Mouse (Mus musculus) liver, embryonic 11.5 days (tissue): ENCODE results near the gene Daam1. TPM values are rescaled to one million over a fixed set of nuclear protein-coding genes. Genes with fewer than 3 reads are reported as not detected.

Experiments
- ATAC-seq: fragments of 200-750 bp; cut with Nextera tagmentation; replicated peaks from 2 replicates; pipeline ENCODE4 v1.8.0; 2017; ENCODE audit warnings: moderate number of reproducible peaks, mild to moderate bottlenecking, moderate TSS enrichment, moderate library complexity; ENCODE audit not compliant: low FRiP score
- DNase-seq: peaks from one replicate; pipeline ENCODE4 v3.0.0-alpha.2; 2017; ENCODE audit warnings: low spot score
- H3K27ac ChIP-seq: fragments of 300-500 bp; sonication (generic); 2 replicates; pipeline ENCODE4 v1.5.1; 2014; ENCODE audit warnings: mild to moderate bottlenecking, low read depth, low read length, control low read depth
- H3K27me3 ChIP-seq: fragments of 300-500 bp; sonication (generic); replicated peaks from 2 replicates; pipeline ENCODE4 v1.6.1; 2014; ENCODE audit warnings: low read length, mixed read lengths; ENCODE audit not compliant: control insufficient read depth, insufficient read depth
- H3K36me3 ChIP-seq: fragments of 300-500 bp; sonication (generic); 2 replicates; pipeline ENCODE4 v1.6.1; 2014; ENCODE audit warnings: mild to moderate bottlenecking, low read length, moderate library complexity, mixed read lengths; ENCODE audit not compliant: control insufficient read depth, insufficient read depth
- H3K4me1 ChIP-seq: fragments of 300-500 bp; sonication (generic); replicated peaks from 2 replicates; pipeline ENCODE4 v1.6.1; 2014; ENCODE audit warnings: low read length, mixed read lengths; ENCODE audit not compliant: control insufficient read depth, insufficient read depth
- H3K4me2 ChIP-seq: fragments of 300-500 bp; sonication (generic); 2 replicates; pipeline ENCODE4 v1.6.1; 2014; ENCODE audit warnings: mild to moderate bottlenecking, control low read depth, moderate library complexity
- H3K4me3 ChIP-seq: fragments of 300-500 bp; sonication (generic); 2 replicates; pipeline ENCODE4 v1.5.1; 2014; ENCODE audit warnings: low read depth, low read length, control low read depth
- H3K9ac ChIP-seq: fragments of 300-500 bp; sonication (generic); 2 replicates; pipeline ENCODE4 v1.6.1; 2014; ENCODE audit warnings: low read depth, low read length, control low read depth
- H3K9me3 ChIP-seq: fragments of 300-500 bp; sonication (generic); 2 replicates; pipeline ENCODE4 v1.6.1; 2016; ENCODE audit warnings: low read length, inconsistent platforms, mixed read lengths; ENCODE audit not compliant: control insufficient read depth
- WGBS: fragments of 180-500 bp; shearing (Covaris S2); extraction: QIAGEN DNeasy Blood & Tissue Kit; methylation state at CpG from one replicate; pipeline ENCODE4 v1.1.7; 2014; 5-methylcytosine and 5-hydroxymethylcytosine counted together
- polyA plus RNA-seq: library from polyadenylated mRNA; unstranded; fragments of >200 nt; fragmentation: Nextera tagmentation; extraction: Ambion mirVana; gene quantifications from 2 replicates; pipeline ENCODE4 v1.2.1, GENCODE M21; 2014

Gene Daam1
- polyA plus RNA-seq, 1 experiment from 2014 or later: 15.2 TPM

GRCm38 (mm10) chr12:71995831-71996230, 165.0 kb downstream of the Daam1 start:
- Histone ChIP-seq H3K27ac (no peak overlapping the region), H3K27me3 (no peaks in the 10 kb centered on the region), H3K36me3 (peaks cover 2% of the 10 kb centered on the region), H3K4me1 (no peaks in the 10 kb centered on the region), H3K4me3 (no peak overlapping the region), H3K9me3 (no peaks in the 10 kb centered on the region), H3K4me2 (no peak overlapping the region), H3K9ac (no peak overlapping the region)
- no peak for ATAC-seq
- no peak for DNase-seq
- 85% methylated on average over 8 of the region's 8 CpGs for WGBS

GRCm38 (mm10) chr12:71996920-71997319, 166.0 kb downstream of the Daam1 start:
- WGBS: 76% methylated on average over 2 of the region's 2 CpGs
- no peaks in the 10 kb centered on the region; the same call in 1 of the 2 replicates for H3K36me3 ChIP-seq
- H3K4me1 ChIP-seq: no peaks in the 10 kb centered on the region
- H3K4me3 ChIP-seq: no peak overlapping the region
- DNase-seq (no peak), ATAC-seq (no peak)
- H3K4me2 ChIP-seq: no peak overlapping the region
- no peak overlapping the region for H3K9ac ChIP-seq
- H3K27ac ChIP-seq: no peak overlapping the region
- H3K9me3 ChIP-seq: no peaks in the 10 kb centered on the region
- no peaks in the 10 kb centered on the region for H3K27me3 ChIP-seq

- Histone ChIP-seq H3K4me1 (no peaks in the 10 kb centered on the region), H3K36me3 (no peaks in the 10 kb centered on the region; the same call in 1 of the 2 replicates), H3K4me3 (no peak overlapping the region), H3K4me2 (no peak overlapping the region), H3K9ac (no peak overlapping the region), H3K27me3 (no peaks in the 10 kb centered on the region), H3K27ac (no peak overlapping the region), H3K9me3 (no peaks in the 10 kb centered on the region)
- WGBS: 69% methylated on average over 4 of the region's 4 CpGs
- DNase-seq (no peak), ATAC-seq (no peak)
Observed at GRCm38 (mm10) chr12:71997364-71997763, 166.5 kb downstream of the Daam1 start.

GRCm38 (mm10) chr12:71998653-71999052, 167.8 kb downstream of the Daam1 start:
- ATAC-seq (no peak), DNase-seq (no peak)
- 84% methylated on average over 4 of the region's 4 CpGs for WGBS
- H3K27me3 ChIP-seq: no peaks in the 10 kb centered on the region
- no peak overlapping the region for H3K4me3 ChIP-seq
- H3K9ac ChIP-seq: no peak overlapping the region
- no peaks in the 10 kb centered on the region; the same call in 1 of the 2 replicates for H3K36me3 ChIP-seq
- H3K27ac ChIP-seq: no peak overlapping the region
- H3K4me1 ChIP-seq: no peaks in the 10 kb centered on the region
- no peaks in the 10 kb centered on the region for H3K9me3 ChIP-seq
- no peak overlapping the region for H3K4me2 ChIP-seq

- Histone ChIP-seq H3K9ac (no peak overlapping the region), H3K4me1 (no peaks in the 10 kb centered on the region), H3K27ac (no peak overlapping the region), H3K4me3 (no peak overlapping the region), H3K27me3 (no peaks in the 10 kb centered on the region), H3K9me3 (no peaks in the 10 kb centered on the region), H3K36me3 (no peaks in the 10 kb centered on the region), H3K4me2 (no peak overlapping the region)
- ATAC-seq (no peak), DNase-seq (no peak)
- WGBS: 90% methylated on average over 2 of the region's 2 CpGs
Observed at GRCm38 (mm10) chr12:71999671-72000070, 168.8 kb downstream of the Daam1 start.

GRCm38 (mm10) chr12:72001811-72002210, 170.9 kb downstream of the Daam1 start:
- H3K4me1 ChIP-seq: no peaks in the 10 kb centered on the region
- DNase-seq (no peak), ATAC-seq (no peak)
- no peaks in the 10 kb centered on the region for H3K36me3 ChIP-seq
- H3K4me3 ChIP-seq: no peak overlapping the region
- 70% methylated on average over 1 of the region's 1 CpGs for WGBS
- H3K9ac ChIP-seq: no peak overlapping the region
- no peak overlapping the region for H3K27ac ChIP-seq
- H3K27me3 ChIP-seq: no peaks in the 10 kb centered on the region
- no peaks in the 10 kb centered on the region for H3K9me3 ChIP-seq
- no peak overlapping the region for H3K4me2 ChIP-seq

GRCm38 (mm10) chr12:72005307-72005706, 174.4 kb downstream of the Daam1 start:
- H3K9me3 ChIP-seq: no peaks in the 10 kb centered on the region
- WGBS: 75% methylated on average over 3 of the region's 3 CpGs
- no peak overlapping the region for H3K9ac ChIP-seq
- no peak overlapping the region for H3K4me3 ChIP-seq
- H3K27ac ChIP-seq: no peak overlapping the region
- H3K36me3 ChIP-seq: no peaks in the 10 kb centered on the region
- H3K4me1 ChIP-seq: no peaks in the 10 kb centered on the region
- no peak for ATAC-seq
- H3K27me3 ChIP-seq: no peaks in the 10 kb centered on the region
- no peak for DNase-seq
- H3K4me2 ChIP-seq: no peak overlapping the region

- no peaks in the 10 kb centered on the region for H3K27me3 ChIP-seq
- H3K4me1 ChIP-seq: no peaks in the 10 kb centered on the region
- no peak overlapping the region for H3K4me2 ChIP-seq
- no peak overlapping the region for H3K9ac ChIP-seq
- H3K9me3 ChIP-seq: no peaks in the 10 kb centered on the region
- DNase-seq (no peak), ATAC-seq (no peak)
- no peak overlapping the region for H3K27ac ChIP-seq
- no peak overlapping the region for H3K4me3 ChIP-seq
- WGBS: 83% methylated on average over 3 of the region's 3 CpGs
- no peaks in the 10 kb centered on the region for H3K36me3 ChIP-seq
Observed at GRCm38 (mm10) chr12:72007656-72008055, 176.8 kb downstream of the Daam1 start.

- WGBS: 92% methylated on average over 13 of the region's 13 CpGs
Observed at GRCm38 (mm10) chr12:72009051-72009902, 178.4 kb downstream of the Daam1 start.

More at GRCm38 (mm10) chr12:72009051-72009902, 178.4 kb downstream of the Daam1 start:
- Histone ChIP-seq H3K27me3 (no peaks in the 10 kb centered on the region), H3K4me3 (no peak overlapping the region), H3K36me3 (no peaks in the 10 kb centered on the region), H3K9ac (no peak overlapping the region), H3K4me1 (no peaks in the 10 kb centered on the region), H3K4me2 (no peak overlapping the region), H3K27ac (no peak overlapping the region), H3K9me3 (no peaks in the 10 kb centered on the region)
- no peak for DNase-seq
- ATAC-seq: no peak
